Mouse (Mus musculus) gastrocnemius, adult 2 months (tissue): Measurements from ENCODE around the gene Twsg1. TPM values are rescaled to one million over a fixed set of nuclear protein-coding genes. Genes with fewer than 3 reads are reported as not detected.

Experiments
- DNase-seq: peaks from one replicate; pipeline ENCODE4 v3.0.0; 2022
- H3K27ac ChIP-seq: fragments of 200-600 bp; 2 replicates; pipeline ENCODE4 v1.8.1; 2022; ENCODE audit warnings: mild to moderate bottlenecking
- H3K4me3 ChIP-seq: fragments of 200-600 bp; 2 replicates; pipeline ENCODE4 v1.8.1; 2022; ENCODE audit warnings: mild to moderate bottlenecking, moderate library complexity
- CTCF ChIP-seq: fragments of 200-600 bp; IDR thresholded peaks from 2 replicates; pipeline ENCODE4 v1.8.1; 2022; ENCODE audit warnings: antibody characterized with exemption, mild to moderate bottlenecking, moderate library complexity
- intact Hi-C: fragments of 180-260 bp; cut with DNase I; formaldehyde crosslinking; loops from one replicate; pipeline ENCODE4 v1.15.1; 2025
- total RNA-seq, 2 experiments: library from RNA; stranded (reverse); gene quantifications; 2 replicates each; pipeline ENCODE4 v1.2.3; 2021

Twsg1 gene
- total RNA-seq, 2 experiments from 2014 or later: 25.2 to 31.6 TPM

GRCm38 (mm10) chr17:65873156-65873555 lies 77.9 kb downstream of the Twsg1 start:
- DNase-seq: no peak
- no peak for TF ChIP-seq CTCF
- intact Hi-C loops: loop anchor here (5.0 kb wide), 1 partner anchor 79 kb away; the partner anchor contains the start of gene Twsg1
- Histone ChIP-seq H3K4me3 (no peak overlapping the region), H3K27ac (no peak overlapping the region)

DNA sequence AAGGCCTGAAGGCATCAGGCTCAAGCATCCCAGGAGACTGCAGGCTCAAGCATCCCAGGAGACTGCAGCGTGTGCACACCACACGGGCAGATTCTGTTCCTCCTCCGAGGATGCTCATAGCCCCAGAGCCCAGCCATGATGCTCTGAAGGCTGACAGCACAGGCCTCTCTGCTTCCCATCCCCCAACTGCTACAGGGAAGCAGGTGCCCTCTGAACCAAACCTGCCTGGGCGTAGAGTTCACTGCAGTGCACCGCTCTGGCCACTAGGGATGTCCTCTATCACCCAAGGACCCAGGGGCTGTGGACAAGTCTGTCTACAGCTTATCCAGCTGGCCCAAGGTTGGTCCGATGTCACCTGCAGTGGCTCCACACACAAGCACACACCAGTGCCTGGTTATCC lies 78.4 kb downstream of the Twsg1 start:
- Histone ChIP-seq H3K27ac (no peak overlapping the region), H3K4me3 (no peak overlapping the region)
- no peak for DNase-seq
- TF ChIP-seq CTCF: peak; percentile 57
- intact Hi-C loops: loop anchor here (5.0 kb wide), 1 partner anchor 80 kb away; the partner anchor contains the start of gene Twsg1

- no peak for DNase-seq
- Histone ChIP-seq H3K27ac (peak overlapping the region; percentile 39), H3K4me3 (no peak overlapping the region)
- intact Hi-C loops: loop anchor here (5.0 kb wide), 1 partner anchor 80 kb away; the partner anchor contains the start of gene Twsg1
- no peak for TF ChIP-seq CTCF
Observed at GRCm38 (mm10) chr17:65872051-65872450, 79.0 kb downstream of the Twsg1 start.

Other genes starting within 250 kb of the Twsg1 start
- gene Rab31, start 178.5 kb downstream of the Twsg1 start, total RNA-seq: 1 to 10 TPM; 3.4 to 7.4 TPM
- gene Ppp4r1, start 168.7 kb downstream of the Twsg1 start, total RNA-seq: 10 to 100 TPM; 24.8 to 30.3 TPM
- gene Ralbp1, start 65.4 kb downstream of the Twsg1 start, total RNA-seq: 10 to 100 TPM; 21.6 to 23.8 TPM
- 10 to 100 TPM; 12.6 to 12.8 TPM for gene Ankrd12, start 125.9 kb upstream of the Twsg1 start, total RNA-seq
- 100 to 1,000 TPM; 610 to 870 TPM for gene Ndufv2, start 150.3 kb upstream of the Twsg1 start, total RNA-seq
- gene Washc1, start 160.3 kb upstream of the Twsg1 start, total RNA-seq: 10 to 100 TPM; 16.4 to 18.7 TPM
- gene Ddx11, start 172.3 kb upstream of the Twsg1 start, total RNA-seq: 1 to 10 TPM in 1 of 2 experiments, under 1 TPM in 1; 0.38 to 1.5 TPM